Mouse (Mus musculus) adrenal gland, adult 8-10 months (tissue): ENCODE measurements around the gene Kcnc2. TPM values are rescaled to one million over a fixed set of nuclear protein-coding genes. Genes with fewer than 3 reads are reported as not detected.

Experiments
- DNase-seq: peaks from one replicate; pipeline ENCODE4 v3.0.0; 2022
- total RNA-seq, 4 experiments: library from RNA; stranded (reverse); gene quantifications; 2 replicates each; pipeline ENCODE4 v1.2.4; 2022

Kcnc2 gene
- total RNA-seq, 4 experiments from 2014 or later = 0.09 to 0.35 (median 0.10) TPM; not detected in 1

DNA sequence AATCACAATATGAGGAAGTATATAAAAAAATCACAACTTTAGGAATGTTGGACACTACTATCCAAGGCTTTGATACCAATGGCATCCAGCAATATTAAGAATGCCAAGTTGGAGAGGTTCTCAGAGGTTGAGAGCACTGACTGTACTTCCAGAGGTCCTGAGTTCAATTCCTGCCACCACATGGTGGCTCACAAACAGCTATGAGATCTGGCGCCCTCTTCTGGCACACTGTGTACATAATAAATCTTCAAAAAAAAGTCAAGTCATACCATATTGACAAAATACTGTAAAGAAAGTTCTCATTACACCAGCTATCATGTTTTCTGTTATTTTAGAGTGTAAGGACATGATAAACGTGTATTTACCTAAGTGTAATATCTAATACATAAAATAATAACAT lies 126.3 kb downstream of the Kcnc2 start:
- DNase-seq = no peak

DNA sequence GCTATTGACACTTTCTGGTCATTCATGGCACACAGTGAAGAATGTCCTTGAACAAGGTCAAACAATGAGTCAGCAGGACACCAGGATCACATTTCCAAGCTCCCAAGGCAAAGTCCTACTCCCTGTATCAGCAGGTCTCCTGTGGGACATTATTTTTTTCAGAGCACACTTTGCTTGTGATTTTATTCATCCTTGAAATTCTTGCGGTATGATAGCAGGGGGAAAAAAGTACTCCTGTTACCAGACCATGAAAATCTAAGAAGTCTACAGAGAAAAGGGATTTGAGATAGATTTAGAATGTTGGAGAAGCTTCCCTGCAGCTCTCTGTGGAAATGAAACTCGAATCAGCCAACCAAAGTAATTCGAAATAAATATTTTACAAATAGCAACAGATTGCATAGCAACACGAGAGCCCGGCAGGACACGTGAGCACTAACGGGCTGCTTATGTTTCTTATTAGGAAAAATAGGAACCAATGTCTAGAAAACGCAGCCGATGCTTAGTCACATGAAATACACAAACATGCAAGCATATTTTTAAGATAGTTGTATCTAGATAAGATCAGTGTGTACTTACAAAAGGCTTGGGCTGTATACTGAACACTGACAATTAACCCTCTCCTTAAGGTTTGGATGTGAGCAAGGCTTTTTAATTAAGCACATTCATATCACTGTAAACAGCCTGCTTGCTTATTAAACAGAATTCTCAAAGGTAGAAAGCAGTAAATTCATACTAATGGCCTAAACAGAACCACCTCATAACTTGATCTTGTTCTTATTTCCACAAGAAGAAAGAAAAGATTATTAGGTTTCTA lies 129.9 kb downstream of the Kcnc2 start:
- DNase-seq = no peak

DNA sequence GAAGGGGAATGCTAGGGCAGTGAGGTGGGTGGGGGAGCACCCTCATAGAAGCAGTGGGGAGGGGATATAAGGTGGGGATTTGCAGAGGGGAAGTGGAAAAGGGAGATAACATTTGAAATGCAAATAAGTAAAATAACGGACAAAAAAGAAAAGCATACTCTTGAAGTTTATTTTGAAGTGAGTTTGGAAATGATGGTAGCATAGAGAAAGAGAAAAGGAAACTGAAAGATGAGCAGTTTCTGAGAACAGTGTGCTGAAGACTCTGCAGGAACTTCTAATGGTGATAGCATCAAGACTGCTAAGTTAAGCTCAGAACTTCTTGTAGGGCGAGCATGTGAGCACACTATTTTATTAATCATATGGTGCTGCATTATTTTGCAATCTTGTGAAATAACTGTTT lies 138.6 kb downstream of the Kcnc2 start:
- DNase-seq = no peak

DNA sequence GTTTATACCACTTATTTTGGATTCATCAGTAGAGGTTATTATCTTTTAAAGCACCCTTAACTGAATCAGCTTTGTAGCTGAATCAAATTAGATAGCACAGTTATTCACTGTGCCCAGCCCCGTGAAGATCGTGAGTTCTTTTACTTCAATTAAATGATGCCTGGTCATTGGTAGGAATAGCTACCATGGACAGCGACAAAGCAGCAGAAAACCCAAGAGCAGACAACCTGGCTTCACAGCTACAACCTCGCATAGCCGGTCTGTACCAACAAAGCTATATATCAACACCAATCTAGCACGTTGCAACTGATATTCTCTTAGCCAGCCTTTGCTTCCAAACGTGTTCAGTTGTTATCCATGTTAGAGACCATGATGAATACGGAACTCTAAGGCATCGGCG lies 152.4 kb downstream of the Kcnc2 start:
- DNase-seq = no peak

DNA sequence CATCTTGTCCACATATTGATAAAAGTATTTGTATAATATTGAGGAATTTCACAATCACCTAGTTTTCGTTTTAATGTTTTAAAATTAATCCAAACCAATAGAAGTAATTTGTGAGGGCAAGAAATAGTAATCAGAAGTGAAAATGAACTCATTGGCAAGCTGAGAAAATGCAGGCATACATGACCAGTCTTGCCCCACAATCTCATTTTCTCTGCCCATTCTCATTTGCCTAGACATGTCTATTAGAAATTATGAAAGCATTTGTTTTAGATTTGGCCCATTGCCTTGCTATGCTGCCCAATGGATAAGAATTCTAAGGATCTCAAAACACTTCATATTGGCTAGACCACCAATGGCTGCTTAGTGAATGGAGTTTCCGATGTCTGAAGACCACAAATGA lies 166.0 kb downstream of the Kcnc2 start:
- DNase-seq = no peak

DNA sequence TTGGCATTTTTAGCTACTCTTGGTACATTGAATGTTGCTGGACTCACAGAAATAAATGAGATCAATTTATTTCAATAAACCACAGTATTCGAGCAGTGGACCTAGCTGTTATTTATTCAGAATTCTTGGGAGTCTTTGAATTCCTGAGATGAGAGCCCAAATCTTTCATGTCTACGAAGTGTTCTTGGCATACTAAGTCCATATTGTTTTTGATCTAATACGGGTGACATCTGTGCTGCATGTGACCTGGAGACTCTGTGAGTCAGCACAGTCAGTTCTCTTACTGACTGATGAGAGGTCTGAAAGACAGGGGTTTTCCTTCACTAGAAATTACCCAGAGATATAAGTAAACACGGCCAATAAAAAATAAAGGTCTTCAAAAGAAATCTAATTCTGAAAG lies 173.7 kb downstream of the Kcnc2 start:
- DNase-seq = no peak

DNA sequence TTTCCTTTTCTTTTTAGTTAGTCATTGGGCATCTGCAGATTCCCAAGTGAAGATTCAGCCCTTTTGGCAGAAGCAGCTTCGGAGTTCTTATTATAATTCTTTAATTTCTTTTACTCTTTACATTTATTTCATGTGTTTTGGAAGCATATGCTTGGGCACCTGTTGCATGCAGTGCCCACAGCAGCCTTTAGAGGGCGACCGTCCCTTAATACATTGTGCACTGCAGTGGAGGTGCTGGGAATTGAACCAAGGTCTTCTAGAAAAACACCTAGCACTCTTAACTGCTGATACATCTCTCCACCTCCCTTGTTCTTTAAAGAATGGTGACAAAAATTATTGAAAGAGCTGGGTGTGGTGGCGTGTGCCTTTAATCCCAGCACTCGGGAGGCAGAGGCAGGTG lies 180.0 kb downstream of the Kcnc2 start:
- no peak for DNase-seq

DNA sequence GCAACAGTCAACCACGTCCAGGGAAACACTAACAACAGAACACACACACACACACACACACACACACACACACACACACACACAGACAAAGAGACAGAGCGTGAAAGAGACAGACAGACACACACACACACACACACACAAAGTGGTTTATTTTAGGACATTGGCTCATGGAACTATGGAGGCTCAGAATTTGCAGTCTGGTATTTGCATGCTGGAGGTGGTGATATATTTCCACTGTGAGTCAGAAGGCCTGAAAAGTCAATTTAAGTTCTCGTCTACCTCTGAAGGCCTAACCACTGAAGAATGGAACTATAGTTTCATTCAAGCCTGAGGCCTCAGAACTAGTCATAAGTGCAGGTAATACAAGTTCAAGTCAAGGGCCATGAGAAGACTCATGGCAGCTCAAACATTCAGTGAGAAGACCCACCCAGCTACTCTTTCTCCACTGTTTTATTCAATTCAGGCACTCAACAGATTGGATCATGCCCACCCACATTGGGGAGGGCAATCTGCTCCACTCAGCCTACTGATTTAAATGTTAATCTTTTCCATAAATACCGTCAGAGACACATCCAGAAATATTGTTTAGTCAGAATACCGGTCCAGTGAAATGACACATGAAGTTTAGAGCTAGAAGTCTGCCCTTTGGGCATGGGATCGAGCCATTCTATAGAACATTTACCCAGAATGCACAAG lies 197.9 kb downstream of the Kcnc2 start:
- no peak for DNase-seq

DNA sequence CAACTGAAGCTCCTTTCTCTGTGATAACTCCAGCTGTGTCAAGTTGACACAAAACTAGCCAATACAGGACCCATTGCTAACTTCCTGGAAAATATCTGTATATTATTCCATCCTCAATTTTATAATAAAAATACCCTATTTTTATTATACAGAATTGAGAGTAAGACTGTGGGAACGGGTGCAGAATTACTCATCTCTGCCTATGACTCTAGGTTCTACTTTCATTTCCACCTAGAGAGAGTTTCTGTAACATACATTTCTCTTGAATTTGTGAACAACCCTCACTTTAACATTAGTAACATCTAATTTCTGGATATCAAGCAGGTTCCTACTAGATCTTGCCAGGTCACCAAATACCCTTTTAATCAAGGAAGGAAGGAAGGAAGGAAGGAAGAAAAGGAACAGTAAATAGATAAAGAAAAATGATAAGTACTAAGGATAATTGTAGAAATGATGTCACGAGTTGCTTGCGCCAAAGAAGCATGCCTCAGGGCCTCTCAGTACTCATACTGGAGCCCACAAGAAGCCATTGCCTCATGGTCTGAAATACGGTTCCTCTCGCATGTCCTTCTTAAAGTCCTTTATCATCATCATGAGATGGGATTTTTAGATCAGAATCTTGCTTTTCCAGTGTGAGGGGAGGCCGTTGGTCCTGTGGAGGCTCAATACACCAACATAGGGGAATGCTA lies 203.3 kb downstream of the Kcnc2 start:
- DNase-seq = no peak

DNA sequence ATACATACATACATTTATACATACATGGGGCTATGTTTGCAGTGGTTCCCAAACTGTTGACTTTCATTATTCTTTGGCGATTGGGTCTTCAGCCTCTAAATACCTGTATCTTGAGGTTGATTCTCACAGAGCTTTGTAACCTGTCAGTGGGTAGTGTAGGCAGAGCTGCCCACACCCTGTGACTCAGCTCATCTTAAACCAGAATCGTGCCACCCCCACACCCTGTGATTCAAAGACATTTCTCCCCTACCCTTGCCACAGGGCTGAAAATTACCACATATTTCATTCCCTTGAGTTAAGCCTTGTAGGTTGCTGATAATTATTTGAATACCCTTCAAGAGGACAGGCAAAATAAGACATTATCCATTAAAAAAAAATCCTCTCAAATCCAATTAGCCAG lies 210.5 kb downstream of the Kcnc2 start:
- DNase-seq = no peak

DNA sequence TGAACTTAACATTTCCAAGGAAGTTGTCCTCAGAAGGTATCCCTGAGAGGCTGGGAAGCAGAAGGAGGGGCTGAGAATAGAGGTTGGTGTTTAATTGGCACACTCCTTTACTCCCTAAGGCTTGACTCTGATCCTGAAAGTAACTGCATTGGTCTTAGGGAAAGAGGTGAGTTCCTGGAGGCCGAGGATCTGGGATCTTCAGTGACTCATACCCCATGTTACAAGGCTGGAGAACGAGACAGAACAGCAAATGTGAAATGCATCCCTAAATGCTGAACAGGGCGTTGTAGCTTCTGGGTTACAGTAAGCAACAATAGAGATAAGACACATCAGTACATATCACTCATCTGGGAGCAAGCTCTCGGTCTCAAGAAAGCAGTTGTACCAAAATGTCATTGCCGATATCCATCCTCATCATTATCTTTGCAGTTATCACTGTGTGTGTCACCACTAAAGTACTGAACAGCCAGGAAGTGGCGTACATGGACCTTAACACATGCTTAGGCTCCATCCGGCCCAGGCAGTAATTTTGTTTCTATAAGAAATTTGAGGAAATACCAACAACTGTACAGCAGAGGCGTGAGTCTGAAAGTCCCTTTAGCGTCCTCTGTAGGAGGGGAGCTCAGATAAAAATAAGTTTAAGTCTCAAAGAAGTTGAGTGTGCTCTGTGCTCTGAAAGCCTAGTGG lies 211.1 kb downstream of the Kcnc2 start:
- DNase-seq = no peak

DNA sequence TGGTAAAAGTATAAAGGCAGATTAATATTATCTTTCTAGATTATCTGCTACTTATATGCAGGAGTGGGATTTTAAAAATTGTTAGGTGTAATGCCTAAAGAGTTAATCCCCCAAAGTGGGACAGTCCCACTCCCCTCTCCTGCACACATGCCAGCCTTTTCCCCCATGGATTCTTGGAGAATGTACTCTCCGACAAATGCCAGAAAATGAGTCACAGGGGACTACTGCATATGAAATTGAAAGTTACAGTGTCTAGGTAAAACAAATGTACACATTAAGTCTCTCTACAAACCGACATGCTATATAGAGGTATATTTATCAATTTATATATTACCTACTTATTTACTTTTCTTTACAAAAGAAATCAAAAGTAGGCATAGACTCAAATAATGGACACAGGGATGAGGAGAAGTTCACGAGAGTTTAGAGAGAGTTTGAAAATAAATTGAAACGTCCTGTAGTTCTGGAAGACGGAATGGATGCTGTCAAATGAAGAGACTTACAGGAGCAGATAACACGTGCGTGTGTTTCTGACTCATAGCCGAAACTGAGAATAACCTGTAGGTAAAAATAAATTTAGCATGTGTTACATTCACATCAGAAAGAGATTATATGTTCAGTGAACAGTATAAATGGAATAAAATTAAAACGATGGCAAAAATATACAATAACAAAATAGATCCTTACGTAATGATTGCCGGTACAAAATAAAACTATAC lies 213.6 kb downstream of the Kcnc2 start:
- DNase-seq = no peak

DNA sequence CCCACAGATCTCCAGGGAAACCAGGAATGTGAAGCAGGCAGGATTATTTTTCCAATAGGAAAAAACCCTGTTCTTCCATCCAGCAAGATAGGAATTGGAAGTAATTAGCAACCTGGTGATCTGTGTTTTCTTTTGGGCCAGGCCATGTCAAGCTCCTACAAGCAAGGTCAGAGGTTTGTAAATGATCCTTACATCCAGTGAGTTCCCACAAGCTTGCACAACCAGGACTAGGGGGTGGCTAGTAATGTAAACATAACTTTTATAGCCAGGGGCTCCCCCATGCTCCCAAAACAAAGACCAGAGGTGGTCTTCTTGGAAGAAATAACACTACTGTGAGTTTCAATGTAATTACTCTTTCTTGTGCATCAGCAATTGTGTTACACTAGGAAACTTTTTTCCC lies 214.9 kb downstream of the Kcnc2 start:
- no peak for DNase-seq

DNA sequence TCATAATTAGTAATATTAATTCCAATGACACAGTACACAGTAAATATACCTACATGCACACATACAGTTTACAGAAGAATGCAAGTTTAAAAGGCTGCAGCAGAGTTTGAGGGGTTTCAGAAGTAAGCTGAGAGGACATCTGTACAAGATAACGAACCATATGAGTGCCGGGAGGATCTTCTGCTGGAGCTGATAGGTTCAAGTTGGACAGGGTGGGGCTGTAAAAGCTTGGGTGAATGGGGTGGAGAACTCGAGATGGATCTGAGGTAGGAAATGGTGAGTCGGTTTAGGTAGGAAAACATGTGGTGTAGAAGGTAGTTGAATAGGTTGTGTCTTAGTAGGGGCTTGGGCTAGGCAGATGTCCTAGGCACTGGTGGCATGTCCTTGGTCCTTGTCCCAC lies 217.8 kb downstream of the Kcnc2 start:
- no peak for DNase-seq

Other genes starting within 250 kb of the Kcnc2 start
- gene Glipr1l1, start 210.9 kb upstream of the Kcnc2 start, total RNA-seq = not detected
- gene Glipr1l2, start 187.8 kb upstream of the Kcnc2 start, total RNA-seq = not detected
- gene Glipr1l3, start 110.8 kb upstream of the Kcnc2 start, total RNA-seq = not detected
- gene Caps2, start 107.5 kb upstream of the Kcnc2 start, total RNA-seq = not detected